Mouse (Mus musculus) ZHBTc4 (cell line): ENCODE measurements around the gene Cdc42bpa.
A peak's percentile ranks its signal among the peaks of the same experiment; 100 is the strongest.

Experiments
- DNase-seq: peaks from one replicate; pipeline ENCODE4 v3.0.0-alpha.2; 2011; ENCODE audit warnings: low read depth, low spot score

Gene Cdc42bpa

GRCm38 (mm10) chr1:180162986-180163385, 202.7 kb downstream of the Cdc42bpa start:
- no peak for DNase-seq

DNA sequence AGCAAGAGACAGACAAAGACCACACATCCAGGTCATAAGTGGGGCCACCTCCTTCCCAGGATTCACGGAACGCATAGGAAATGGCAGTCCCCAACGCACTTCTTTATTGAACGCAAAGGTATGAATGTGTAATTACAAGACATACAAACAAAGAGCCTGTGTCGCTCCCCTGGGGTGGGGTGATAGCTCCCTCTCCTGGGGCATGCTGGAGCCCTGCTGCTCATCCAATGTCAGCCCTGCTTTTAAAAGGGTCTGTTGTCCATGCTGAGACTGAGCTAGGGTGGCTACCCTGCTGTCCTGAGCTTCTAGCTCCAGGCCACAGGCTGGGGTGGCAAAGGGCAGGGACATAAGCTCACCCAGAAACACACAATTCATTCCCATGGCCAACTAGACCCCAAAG, 206.3 kb downstream of the Cdc42bpa start:
- no peak for DNase-seq

DNA sequence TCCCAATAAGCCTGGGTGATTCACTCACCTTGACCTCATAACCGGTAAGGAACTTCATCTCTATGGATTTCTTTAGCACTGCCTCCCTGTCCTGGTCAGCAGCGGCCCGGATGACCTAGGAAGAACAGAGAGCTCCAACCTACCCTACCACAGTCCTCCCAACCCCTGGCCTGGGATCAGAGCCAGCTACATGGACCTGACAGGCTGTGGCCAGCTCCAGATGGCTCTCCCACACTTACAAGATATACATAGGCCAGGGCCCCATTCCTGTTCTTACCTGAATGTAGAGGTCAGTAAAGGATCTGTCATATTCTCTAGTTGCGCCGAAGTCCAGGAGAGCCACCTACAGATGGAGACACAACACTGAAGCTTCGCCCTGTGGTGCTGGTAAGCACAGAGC, 208.0 kb downstream of the Cdc42bpa start:
- DNase-seq = no peak

DNA sequence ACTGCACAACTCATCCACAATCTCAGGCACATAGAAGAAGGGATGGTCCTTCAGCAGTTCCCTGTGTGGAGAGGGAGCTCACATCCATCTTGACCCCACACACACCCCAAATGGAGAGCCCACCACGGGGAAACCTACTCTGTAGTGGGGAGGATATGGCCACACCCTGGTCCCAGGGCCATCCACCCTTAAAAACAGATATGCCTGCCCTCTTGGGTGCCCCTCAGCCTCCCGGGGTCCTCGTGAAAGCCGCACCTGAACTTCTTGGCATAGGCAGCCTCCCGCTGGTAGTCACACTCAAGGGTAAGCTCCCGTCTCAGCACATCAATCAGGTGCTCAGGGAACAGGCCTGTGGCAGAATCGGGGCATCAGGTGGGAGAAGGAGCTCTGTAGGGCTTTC, 208.9 kb downstream of the Cdc42bpa start:
- DNase-seq = no peak

GRCm38 (mm10) chr1:180170071-180170470, 209.8 kb downstream of the Cdc42bpa start:
- no peak for DNase-seq

- DNase-seq = no peak
Observed at GRCm38 (mm10) chr1:180171883-180172282, 211.6 kb downstream of the Cdc42bpa start.

GRCm38 (mm10) chr1:180172600-180172999, 212.3 kb downstream of the Cdc42bpa start:
- no peak for DNase-seq

DNA sequence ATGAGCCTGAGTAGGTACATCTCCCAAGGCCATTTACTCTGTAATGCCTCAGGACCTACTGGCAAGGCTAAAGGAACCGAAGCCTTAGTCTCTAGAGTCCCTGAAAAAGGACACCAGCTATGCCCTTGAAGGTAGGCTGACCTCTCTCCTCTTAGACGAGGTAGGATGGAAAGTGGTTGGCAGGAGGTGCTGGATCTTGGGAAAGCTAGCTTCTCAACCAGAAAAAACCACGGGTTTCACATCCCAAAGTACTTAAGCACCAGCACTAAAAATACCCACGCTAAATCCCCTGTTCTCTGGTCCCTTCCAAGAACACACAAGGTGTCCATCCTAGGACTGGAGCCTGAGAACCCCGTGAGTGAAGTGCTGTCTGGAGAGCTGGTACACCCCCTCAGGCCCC, 212.7 kb downstream of the Cdc42bpa start:
- no peak for DNase-seq

DNA sequence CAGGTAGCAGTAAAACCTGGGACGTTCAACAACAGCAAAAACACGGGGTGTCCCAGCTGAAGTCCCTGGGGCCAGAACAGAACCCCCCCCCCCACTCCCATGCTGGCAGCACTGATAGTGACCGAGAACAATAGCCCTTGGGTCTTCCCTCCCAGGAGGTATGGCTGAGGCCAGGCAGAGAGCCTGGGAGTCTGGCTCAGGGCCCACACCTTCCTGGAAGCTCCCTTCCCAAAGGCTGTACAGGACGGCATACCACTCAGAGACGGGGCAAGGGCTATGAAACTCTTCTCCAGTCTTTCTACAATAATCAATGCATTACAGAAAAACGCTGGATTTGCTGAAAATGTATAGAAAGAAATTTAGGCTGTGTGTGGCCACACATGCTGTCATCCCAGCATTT, 214.4 kb downstream of the Cdc42bpa start:
- DNase-seq = no peak

DNA sequence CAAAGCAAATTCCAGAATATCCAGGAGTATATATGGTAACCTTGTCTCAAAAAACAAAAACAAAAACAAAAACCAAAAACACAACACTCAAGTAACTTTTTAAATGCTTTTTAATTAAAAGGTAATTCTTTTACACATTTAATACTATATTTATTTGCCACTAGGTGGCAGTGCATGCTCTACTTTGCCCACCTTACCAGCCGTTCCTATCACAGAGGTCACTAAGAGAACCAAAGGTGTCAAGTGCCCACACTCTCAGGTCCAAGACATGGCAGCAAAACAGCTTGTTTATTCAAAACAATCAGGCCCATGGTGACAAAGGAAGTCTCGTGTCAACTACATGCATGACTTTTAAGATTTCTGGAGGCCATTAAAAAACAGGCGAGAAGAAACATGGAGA, 214.9 kb downstream of the Cdc42bpa start:
- peak; percentile 59 for DNase-seq

DNA sequence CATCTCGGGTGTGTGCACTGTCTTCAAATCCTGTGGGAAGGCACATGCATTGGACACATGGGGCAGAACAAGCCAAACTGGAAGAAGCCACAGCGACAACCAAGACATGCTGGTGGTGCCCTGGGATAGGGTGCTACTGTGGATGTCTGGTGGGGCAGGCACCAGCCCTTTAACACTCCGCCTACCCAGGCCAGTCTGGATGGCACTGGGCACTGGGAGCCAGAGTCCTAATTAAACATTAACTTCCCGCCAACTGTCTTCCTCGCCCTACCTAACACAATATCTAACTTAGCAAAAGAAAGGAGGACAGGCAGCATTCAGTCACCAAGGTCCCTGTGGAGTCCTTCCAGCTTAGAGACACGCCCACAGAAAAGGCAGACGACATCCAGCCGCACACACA, 215.4 kb downstream of the Cdc42bpa start:
- peak; percentile 24 for DNase-seq

DNA sequence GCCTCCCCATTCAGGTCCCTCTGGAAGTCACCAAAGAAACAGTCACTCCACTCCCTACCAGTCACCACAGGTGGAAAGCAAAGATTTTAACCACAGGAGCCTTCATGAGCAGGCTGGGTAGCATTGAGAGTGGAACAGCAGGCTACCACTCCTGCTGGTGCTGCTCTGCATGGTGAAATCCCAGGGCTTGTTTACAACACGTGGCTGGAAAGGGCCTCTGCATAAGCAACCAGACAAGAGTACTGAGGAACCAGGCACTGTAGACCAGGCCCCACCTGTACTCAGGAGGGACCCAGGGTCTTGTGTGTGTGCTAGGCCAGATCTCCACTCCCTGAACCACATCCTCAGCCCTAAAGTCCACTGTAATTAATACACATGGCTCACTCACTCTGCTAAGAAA, 216.5 kb downstream of the Cdc42bpa start:
- no peak for DNase-seq

DNA sequence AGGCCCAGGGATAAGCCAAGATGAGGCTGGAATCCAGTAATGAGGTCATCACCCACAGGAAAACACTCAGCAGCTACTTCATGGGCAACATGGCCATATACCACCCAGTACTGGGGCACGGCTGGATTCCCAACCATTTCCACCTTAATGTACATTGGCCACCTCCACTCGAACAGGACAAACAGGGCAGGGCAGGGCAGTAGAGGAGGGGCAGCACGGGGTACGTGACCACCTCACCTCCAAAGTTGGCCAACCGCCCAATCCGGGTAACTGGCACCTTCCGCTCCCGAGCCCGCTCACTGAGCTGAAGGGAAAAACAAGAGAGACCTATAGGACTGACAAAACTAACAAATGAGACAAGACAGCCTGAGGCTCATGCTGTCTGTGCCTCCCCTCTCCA, 218.1 kb downstream of the Cdc42bpa start:
- no peak for DNase-seq

- DNase-seq = no peak
Observed at GRCm38 (mm10) chr1:180179100-180179499, 218.8 kb downstream of the Cdc42bpa start.

- no peak for DNase-seq
Observed at GRCm38 (mm10) chr1:180179840-180180239, 219.6 kb downstream of the Cdc42bpa start.

DNA sequence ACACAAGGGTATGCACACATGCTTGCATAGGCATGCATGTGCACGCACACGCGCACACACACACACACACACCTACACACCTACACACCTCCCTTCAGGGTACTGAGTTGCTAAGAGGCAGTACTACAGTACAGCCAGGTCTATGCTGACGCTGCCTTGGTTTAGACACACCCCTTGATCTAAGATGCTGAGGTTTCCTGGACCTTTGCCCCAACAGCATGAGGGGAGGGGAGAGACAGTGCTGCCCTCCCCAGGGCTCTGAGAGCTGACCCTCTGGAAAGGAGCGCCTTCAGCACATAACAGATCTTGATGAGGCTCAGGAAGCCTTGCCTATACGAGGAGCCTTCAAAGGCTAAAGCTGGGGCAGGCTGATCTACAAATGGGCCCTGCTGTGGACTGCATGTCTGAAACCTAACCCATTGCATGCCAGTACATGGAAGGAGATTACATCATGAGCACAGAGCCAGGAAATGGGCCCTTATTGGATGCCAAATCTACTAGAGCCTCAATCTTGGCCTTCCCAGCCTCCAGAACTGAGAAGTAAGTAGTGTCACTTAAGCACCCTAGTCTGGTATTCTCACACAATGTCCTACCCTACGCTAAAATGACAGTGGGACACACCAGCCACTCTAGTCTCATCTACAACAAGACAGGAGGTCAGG, 221.2 kb downstream of the Cdc42bpa start:
- DNase-seq = no peak

- DNase-seq = peak; percentile 27
Observed at GRCm38 (mm10) chr1:180181966-180182319, 221.7 kb downstream of the Cdc42bpa start.

DNA sequence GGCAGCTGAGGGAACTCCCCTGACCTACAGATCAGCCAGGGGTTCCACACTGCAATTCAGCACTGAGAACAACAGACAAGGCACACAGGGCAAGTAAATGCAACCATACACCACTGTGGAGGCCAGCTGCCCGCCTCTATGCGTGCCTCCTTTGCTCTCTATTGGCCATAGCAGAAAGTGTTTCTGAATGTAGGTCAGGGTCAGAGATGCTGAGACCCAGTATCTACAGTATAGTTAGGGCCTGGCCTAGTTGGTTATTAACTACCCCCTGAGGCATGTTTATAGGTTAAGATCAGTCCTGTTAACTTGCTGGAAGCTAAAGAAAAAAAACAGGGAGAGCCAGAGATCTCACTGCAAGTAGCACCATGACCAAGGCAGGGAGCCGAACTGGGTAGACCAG, 222.5 kb downstream of the Cdc42bpa start:
- DNase-seq = no peak

DNA sequence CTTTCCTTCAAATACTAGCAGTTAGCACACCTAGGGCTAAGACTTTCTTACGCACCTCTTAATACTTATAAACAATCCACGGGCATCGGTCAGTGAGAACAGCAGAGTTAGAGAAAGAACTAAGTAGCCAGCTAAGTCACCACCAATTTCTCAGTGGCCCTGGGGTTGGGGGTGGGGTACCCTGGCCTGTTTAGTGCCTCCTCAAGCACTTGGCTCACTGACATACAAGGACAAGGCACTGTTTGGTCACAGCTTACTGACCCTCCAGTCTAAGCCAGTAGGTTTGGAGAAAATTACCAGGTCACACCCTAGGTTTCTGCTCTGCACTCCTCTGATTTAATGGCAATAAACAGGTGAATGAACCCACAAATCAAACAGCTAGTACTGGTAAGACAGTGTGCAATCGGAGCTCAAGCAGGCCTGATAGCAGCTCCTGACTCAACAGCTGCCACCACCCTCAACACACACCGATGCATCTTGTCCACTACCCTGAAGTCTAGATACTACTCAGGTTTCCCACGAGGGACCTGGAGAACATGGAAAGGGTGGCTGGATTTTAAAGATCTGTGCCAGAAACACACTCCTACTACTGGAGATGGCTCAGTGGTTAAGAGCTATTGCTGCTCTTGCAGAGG, 223.4 kb downstream of the Cdc42bpa start:
- no peak for DNase-seq

DNA sequence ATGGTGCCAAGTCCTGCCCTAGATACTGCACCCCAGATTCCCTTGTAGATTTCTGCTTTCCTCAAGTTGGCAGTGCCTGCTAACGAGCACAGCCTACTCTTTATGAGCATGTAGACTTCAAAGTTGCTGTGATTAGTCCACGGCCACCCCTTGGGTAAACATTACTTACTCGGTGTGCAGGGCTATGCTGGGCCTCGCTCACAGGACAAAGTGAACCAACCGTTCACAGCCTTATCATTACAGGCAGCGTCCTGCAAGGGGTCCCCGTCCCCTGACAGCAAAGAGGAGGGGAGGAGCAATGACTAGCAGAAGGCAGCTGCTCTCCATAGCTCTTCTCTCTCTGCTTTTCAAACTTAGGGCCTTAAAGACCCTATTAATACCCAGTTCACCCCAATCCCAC, 224.5 kb downstream of the Cdc42bpa start:
- no peak for DNase-seq

GRCm38 (mm10) chr1:180185877-180186276, 225.6 kb downstream of the Cdc42bpa start:
- DNase-seq = no peak

DNA sequence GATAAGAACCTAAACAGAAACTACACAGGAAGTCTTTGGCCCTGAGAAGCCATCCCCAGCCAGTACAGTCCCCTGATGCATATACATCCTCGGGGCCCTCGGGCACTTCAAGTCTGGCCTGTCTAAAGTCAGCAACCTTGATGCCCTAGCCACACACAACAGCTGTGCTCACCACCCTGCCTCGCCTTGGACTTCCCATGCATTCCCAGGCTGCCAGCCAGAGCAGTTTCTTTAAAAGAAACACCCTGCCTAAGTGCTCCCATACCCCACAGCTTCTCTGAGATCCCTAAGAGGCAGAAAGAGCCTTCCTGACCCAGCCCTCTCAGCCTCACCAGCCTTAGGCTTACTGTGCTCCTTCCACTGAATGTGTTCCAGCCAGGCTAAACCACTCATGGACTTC, 226.1 kb downstream of the Cdc42bpa start:
- no peak for DNase-seq

DNA sequence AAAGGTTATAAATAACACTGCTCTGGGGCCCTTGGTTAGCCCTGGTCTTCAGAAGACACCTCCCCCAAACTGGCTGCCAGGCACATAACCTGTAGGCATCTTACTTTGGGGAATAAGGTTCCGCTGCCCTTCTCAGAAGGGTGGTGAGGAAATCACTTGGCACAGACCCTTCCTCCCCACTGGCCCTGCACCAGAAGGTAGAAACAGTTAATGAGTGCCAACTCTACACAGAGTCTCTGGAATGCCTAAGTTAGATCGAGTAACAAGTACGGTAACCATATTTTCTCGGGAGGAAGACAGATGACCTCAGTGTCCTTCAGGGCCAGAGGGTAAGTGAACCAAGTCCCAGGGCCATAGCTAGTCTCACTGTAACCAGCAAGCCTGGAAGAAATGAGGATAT, 228.7 kb downstream of the Cdc42bpa start:
- DNase-seq = no peak

- no peak for DNase-seq
Observed at GRCm38 (mm10) chr1:180191112-180191511, 230.8 kb downstream of the Cdc42bpa start.
